Mouse (Mus musculus): ENCODE results near the gene Ddx43. TPM values are rescaled to one million over a fixed set of nuclear protein-coding genes. Genes with fewer than 3 reads are reported as not detected.
A peak's percentile ranks its signal among the peaks of the same experiment; 100 is the strongest.

Gene Ddx43
- polyA plus RNA-seq, 1 experiment: 0.11 TPM

DNA sequence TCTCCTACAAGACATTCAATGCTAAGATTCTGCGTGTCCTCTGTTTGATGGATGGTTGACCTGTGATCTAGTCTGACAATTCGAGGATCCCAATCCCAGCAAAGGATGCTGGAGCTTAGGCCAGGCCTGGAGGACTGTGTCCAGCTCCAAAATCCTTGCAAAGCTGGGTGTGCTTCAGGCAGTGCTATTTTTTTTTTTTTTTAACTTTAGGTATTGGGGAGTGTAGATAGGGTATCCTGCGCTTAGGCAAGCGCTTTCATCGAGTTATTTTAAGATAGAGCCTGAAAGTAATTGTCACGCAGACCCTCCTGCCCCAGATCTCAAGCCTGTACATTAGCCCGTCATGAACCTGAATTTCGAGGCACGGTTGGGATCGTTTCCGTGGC, 340 bp upstream of the Ddx43 start:
- TF ChIP-seq CTCF (IDR thresholded peaks at IDR 0.05; ENCODE audit: borderline replicate concordance, control insufficient read depth, extremely low read depth, insufficient read depth, low read length, poor library complexity) (no peak), POLR2A (IDR thresholded peaks at IDR 0.05; ENCODE audit: control insufficient read depth, extremely low read depth, insufficient read depth, low read length, poor library complexity) (no peak)
- DNase-seq: no peak
- Histone ChIP-seq H3K4me1 (replicated peaks; ENCODE audit: control insufficient read depth, insufficient read depth, low read length) (peaks cover 9% of the 10 kb centered on the region), H3K27me3 (ENCODE audit: control insufficient read depth, insufficient read depth, low read length) (peaks cover 13% of the 10 kb centered on the region), H3K27ac (ENCODE audit: control insufficient read depth, insufficient read depth, low read length) (no peak overlapping the region), H3K4me3 (ENCODE audit: control insufficient read depth, insufficient read depth, low read length) (peak overlapping the region; percentile 35; the same call in 1 of the 2 replicates), H3K36me3 (ENCODE audit: control insufficient read depth, insufficient read depth, low read length) (no peaks in the 10 kb centered on the region)
- 44% methylated on average over 11 of the region's 11 CpGs for WGBS

DNA sequence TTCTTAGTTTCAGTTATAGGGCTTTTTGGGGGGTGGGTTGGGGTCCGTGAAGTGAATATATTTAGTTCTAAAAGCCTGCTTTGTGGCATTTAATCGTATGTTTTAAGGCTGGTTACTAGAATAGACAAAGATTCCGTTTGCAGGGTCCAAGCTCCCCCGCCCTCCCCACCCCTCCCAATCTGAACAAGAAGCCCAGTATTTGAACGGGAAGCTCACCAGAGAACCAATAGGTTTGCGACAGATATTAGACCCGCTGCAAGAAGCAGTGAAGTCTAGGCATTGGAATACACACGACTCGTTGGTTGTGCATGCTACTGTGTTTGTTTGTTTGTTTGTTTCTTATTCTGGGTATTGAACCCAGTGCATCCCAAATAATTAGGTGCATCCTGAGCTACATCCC, 940 bp downstream of the Ddx43 start:
- TF ChIP-seq CTCF (IDR thresholded peaks at IDR 0.05; ENCODE audit: borderline replicate concordance, control insufficient read depth, extremely low read depth, insufficient read depth, low read length, poor library complexity) (no peak), POLR2A (IDR thresholded peaks at IDR 0.05; ENCODE audit: control insufficient read depth, extremely low read depth, insufficient read depth, low read length, poor library complexity) (no peak)

DNA sequence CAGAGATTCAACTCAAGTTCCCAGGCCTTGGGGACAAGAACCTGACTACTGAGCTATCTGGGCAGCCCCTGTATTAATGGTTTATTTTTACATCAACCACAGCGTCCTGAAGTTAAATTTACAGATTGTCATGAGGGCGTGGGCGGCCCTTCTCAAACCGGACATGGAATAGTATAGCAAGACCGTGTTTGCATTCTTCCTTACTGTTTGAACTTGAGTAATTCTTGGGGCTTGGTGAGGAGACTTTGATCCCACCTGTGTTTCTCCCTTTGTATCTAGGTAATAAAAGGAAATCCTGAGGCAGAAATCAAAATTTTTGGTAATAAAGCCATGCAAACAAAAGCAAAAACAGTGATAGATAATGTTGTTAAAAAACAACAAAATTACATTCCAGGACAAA, 5.0 kb downstream of the Ddx43 start:
- 91% methylated on average over 5 of the region's 5 CpGs for WGBS
- Histone ChIP-seq H3K36me3 (ENCODE audit: control insufficient read depth, insufficient read depth, low read length) (no peaks in the 10 kb centered on the region), H3K27me3 (ENCODE audit: control insufficient read depth, insufficient read depth, low read length) (peaks cover 10% of the 10 kb centered on the region), H3K4me1 (replicated peaks; ENCODE audit: control insufficient read depth, insufficient read depth, low read length) (peaks cover 7% of the 10 kb centered on the region), H3K27ac (ENCODE audit: control insufficient read depth, insufficient read depth, low read length) (no peak overlapping the region), H3K4me3 (ENCODE audit: control insufficient read depth, insufficient read depth, low read length) (no peak overlapping the region)
- no peak for DNase-seq
- no peak for TF ChIP-seq CTCF (IDR thresholded peaks at IDR 0.05; ENCODE audit: borderline replicate concordance, control insufficient read depth, extremely low read depth, insufficient read depth, low read length, poor library complexity)
- TF ChIP-seq POLR2A (IDR thresholded peaks at IDR 0.05; ENCODE audit: control insufficient read depth, extremely low read depth, insufficient read depth, low read length, poor library complexity): no peak

More for the DNA sequence above, 940 bp downstream of the Ddx43 start:
- Histone ChIP-seq H3K27ac (ENCODE audit: control insufficient read depth, insufficient read depth, low read length) (no peak overlapping the region), H3K27me3 (ENCODE audit: control insufficient read depth, insufficient read depth, low read length) (peaks cover 13% of the 10 kb centered on the region), H3K36me3 (ENCODE audit: control insufficient read depth, insufficient read depth, low read length) (no peaks in the 10 kb centered on the region), H3K4me3 (ENCODE audit: control insufficient read depth, insufficient read depth, low read length) (no peak overlapping the region), H3K4me1 (replicated peaks; ENCODE audit: control insufficient read depth, insufficient read depth, low read length) (peaks cover 9% of the 10 kb centered on the region)
- WGBS: 66% methylated on average over 9 of the region's 9 CpGs
- no peak for DNase-seq

DNA sequence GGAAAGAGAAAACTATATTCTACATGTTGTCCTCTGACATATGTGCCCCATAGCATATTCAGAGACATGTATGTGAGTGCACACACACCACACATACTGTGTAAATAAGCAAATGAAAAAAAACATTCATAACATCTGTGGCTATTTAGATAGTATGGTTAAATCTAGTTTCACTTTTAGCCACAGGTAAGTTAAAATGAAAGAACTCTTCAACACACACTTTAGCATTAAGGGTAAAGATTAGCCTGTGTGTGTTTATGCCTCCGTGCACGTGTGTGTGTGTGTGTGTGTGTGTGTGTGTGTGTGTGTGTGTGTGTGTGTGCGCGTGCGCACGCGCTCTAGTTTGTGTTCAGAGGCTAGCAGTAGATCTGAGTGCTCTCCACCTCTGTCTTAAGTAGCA, 6.0 kb downstream of the Ddx43 start:
- no peak for DNase-seq
- no peaks in the 10 kb centered on the region for H3K36me3 ChIP-seq (ENCODE audit: control insufficient read depth, insufficient read depth, low read length)
- H3K27me3 ChIP-seq (ENCODE audit: control insufficient read depth, insufficient read depth, low read length): no peaks in the 10 kb centered on the region
- H3K4me3 ChIP-seq (ENCODE audit: control insufficient read depth, insufficient read depth, low read length): no peak overlapping the region
- no peaks in the 10 kb centered on the region for H3K4me1 ChIP-seq (replicated peaks; ENCODE audit: control insufficient read depth, insufficient read depth, low read length)
- WGBS: 87% methylated on average over 7 of the region's 7 CpGs
- TF ChIP-seq CTCF (IDR thresholded peaks at IDR 0.05; ENCODE audit: borderline replicate concordance, control insufficient read depth, extremely low read depth, insufficient read depth, low read length, poor library complexity) (no peak), POLR2A (IDR thresholded peaks at IDR 0.05; ENCODE audit: control insufficient read depth, extremely low read depth, insufficient read depth, low read length, poor library complexity) (no peak)
- no peak overlapping the region for H3K27ac ChIP-seq (ENCODE audit: control insufficient read depth, insufficient read depth, low read length)

DNA sequence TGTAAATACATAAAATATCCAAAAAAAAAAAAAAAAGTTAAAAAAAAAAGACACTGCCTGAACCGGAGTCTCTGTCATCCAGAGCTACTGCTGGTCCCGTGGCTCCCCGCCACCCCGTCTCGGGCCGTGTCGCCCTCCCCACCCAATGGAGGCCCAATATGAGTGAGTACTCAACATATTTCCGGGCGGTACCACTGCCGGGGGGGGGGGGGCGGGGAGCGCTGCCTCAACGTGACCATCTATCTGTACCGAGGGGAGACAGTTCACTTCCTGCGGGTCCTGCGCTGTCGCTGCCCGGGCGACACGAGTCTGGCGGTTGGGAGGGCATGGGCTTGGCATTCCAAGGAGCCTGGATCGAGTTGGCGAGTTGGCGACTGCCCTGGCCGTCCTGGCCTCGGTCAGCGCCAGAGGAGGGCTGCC, 31.8 kb downstream of the Ddx43 start:
- 25% methylated on average over 27 of the region's 27 CpGs for WGBS
- DNase-seq: peak; percentile 18
- TF ChIP-seq POLR2A (IDR thresholded peaks at IDR 0.05; ENCODE audit: control insufficient read depth, extremely low read depth, insufficient read depth, low read length, poor library complexity) (no peak), CTCF (IDR thresholded peaks at IDR 0.05; ENCODE audit: borderline replicate concordance, control insufficient read depth, extremely low read depth, insufficient read depth, low read length, poor library complexity) (no peak)

GRCm38 (mm10) chr9:78428185-78428584, 32.6 kb downstream of the Ddx43 start:
- H3K4me1 ChIP-seq (replicated peaks; ENCODE audit: control insufficient read depth, insufficient read depth, low read length): peaks cover 12% of the 10 kb centered on the region
- no peak for TF ChIP-seq CTCF (IDR thresholded peaks at IDR 0.05; ENCODE audit: borderline replicate concordance, control insufficient read depth, extremely low read depth, insufficient read depth, low read length, poor library complexity)
- TF ChIP-seq POLR2A (IDR thresholded peaks at IDR 0.05; ENCODE audit: control insufficient read depth, extremely low read depth, insufficient read depth, low read length, poor library complexity): no peak
- no peak overlapping the region for H3K4me3 ChIP-seq (ENCODE audit: control insufficient read depth, insufficient read depth, low read length)
- 55% methylated on average over 6 of the region's 6 CpGs for WGBS
- DNase-seq: no peak
- no peaks in the 10 kb centered on the region for H3K27me3 ChIP-seq (ENCODE audit: control insufficient read depth, insufficient read depth, low read length)
- no peak overlapping the region for H3K27ac ChIP-seq (ENCODE audit: control insufficient read depth, insufficient read depth, low read length)
- H3K36me3 ChIP-seq (ENCODE audit: control insufficient read depth, insufficient read depth, low read length): no peaks in the 10 kb centered on the region

More for the DNA sequence above, 31.8 kb downstream of the Ddx43 start:
- H3K4me3 ChIP-seq (ENCODE audit: control insufficient read depth, insufficient read depth, low read length): peak overlapping the region; percentile 49
- peaks cover 12% of the 10 kb centered on the region for H3K4me1 ChIP-seq (replicated peaks; ENCODE audit: control insufficient read depth, insufficient read depth, low read length)
- no peaks in the 10 kb centered on the region for H3K36me3 ChIP-seq (ENCODE audit: control insufficient read depth, insufficient read depth, low read length)
- no peak overlapping the region for H3K27ac ChIP-seq (ENCODE audit: control insufficient read depth, insufficient read depth, low read length)
- no peaks in the 10 kb centered on the region for H3K27me3 ChIP-seq (ENCODE audit: control insufficient read depth, insufficient read depth, low read length)

GRCm38 (mm10) chr9:78428870-78429432, 33.4 kb downstream of the Ddx43 start:
- Histone ChIP-seq H3K4me3 (ENCODE audit: control insufficient read depth, insufficient read depth, low read length) (no peak overlapping the region), H3K27ac (ENCODE audit: control insufficient read depth, insufficient read depth, low read length) (no peak overlapping the region), H3K4me1 (replicated peaks; ENCODE audit: control insufficient read depth, insufficient read depth, low read length) (peaks cover 12% of the 10 kb centered on the region), H3K27me3 (ENCODE audit: control insufficient read depth, insufficient read depth, low read length) (no peaks in the 10 kb centered on the region), H3K36me3 (ENCODE audit: control insufficient read depth, insufficient read depth, low read length) (no peaks in the 10 kb centered on the region)
- 80% methylated on average over 4 of the region's 4 CpGs for WGBS
- no peak for DNase-seq
- TF ChIP-seq CTCF (IDR thresholded peaks at IDR 0.05; ENCODE audit: borderline replicate concordance, control insufficient read depth, extremely low read depth, insufficient read depth, low read length, poor library complexity) (no peak), POLR2A (IDR thresholded peaks at IDR 0.05; ENCODE audit: control insufficient read depth, extremely low read depth, insufficient read depth, low read length, poor library complexity) (no peak)
